Mouse (Mus musculus) right cerebral cortex, postnatal 14 days (tissue): ENCODE measurements at regions not wholly inside any gene's neighbourhood (a gene's known extent, or its start where the extent isn't known, plus 50 kb on each side); places are given as distances from the start of the nearest gene placed in this dataset.
A peak's percentile ranks its signal among the peaks of the same experiment; 100 is the strongest.

Source experiments
- DNase-seq: peaks from one replicate; pipeline ENCODE4 v3.0.0; 2022

- DNase-seq: no peak
Measured at GRCm38 (mm10) chr5:74880669-74881226, 163.8 kb downstream of the Chic2 start.

GRCm38 (mm10) chr5:74880048-74880437 is 164.5 kb downstream of the Chic2 start:
- DNase-seq: no peak

- no peak for DNase-seq
Measured at GRCm38 (mm10) chr5:74879098-74880047, 165.2 kb downstream of the Chic2 start.

- no peak for DNase-seq
Measured at GRCm38 (mm10) chr5:74877595-74877994, 167.0 kb downstream of the Chic2 start.

GRCm38 (mm10) chr5:74877185-74877584 is 167.4 kb downstream of the Chic2 start:
- DNase-seq: no peak

GRCm38 (mm10) chr5:74874691-74875090 is 169.9 kb downstream of the Chic2 start:
- no peak for DNase-seq

GRCm38 (mm10) chr5:74870615-74871014 is 167.9 kb upstream of the Lnx1 start:
- no peak for DNase-seq

GRCm38 (mm10) chr5:74867113-74867785 is 164.5 kb upstream of the Lnx1 start:
- DNase-seq: no peak

- no peak for DNase-seq
Measured at GRCm38 (mm10) chr5:74866697-74867096, 164.0 kb upstream of the Lnx1 start.

- DNase-seq: no peak
Measured at GRCm38 (mm10) chr5:74865446-74865845, 162.7 kb upstream of the Lnx1 start.

GRCm38 (mm10) chr5:74864540-74865157 is 161.9 kb upstream of the Lnx1 start:
- no peak for DNase-seq

- DNase-seq: no peak
Measured at GRCm38 (mm10) chr5:74861297-74861696, 158.6 kb upstream of the Lnx1 start.

GRCm38 (mm10) chr5:74857861-74858260 is 155.1 kb upstream of the Lnx1 start:
- DNase-seq: no peak

- peak; percentile 15 for DNase-seq
Measured at GRCm38 (mm10) chr5:74857161-74857560, 154.4 kb upstream of the Lnx1 start.

GRCm38 (mm10) chr5:74847824-74848223 is 145.1 kb upstream of the Lnx1 start:
- no peak for DNase-seq

- no peak for DNase-seq
Measured at GRCm38 (mm10) chr5:74846674-74847073, 144.0 kb upstream of the Lnx1 start.

- DNase-seq: no peak
Measured at GRCm38 (mm10) chr5:74834401-74834800, 131.7 kb upstream of the Lnx1 start.

GRCm38 (mm10) chr5:74833887-74834286 is 131.2 kb upstream of the Lnx1 start:
- DNase-seq: no peak

GRCm38 (mm10) chr5:74832011-74832410 is 129.3 kb upstream of the Lnx1 start:
- DNase-seq: no peak

GRCm38 (mm10) chr5:74830646-74831045 is 127.9 kb upstream of the Lnx1 start:
- DNase-seq: no peak

- DNase-seq: no peak
Measured at GRCm38 (mm10) chr5:74829003-74829402, 126.3 kb upstream of the Lnx1 start.

GRCm38 (mm10) chr5:74827944-74828343 is 125.2 kb upstream of the Lnx1 start:
- DNase-seq: no peak

- DNase-seq: no peak
Measured at GRCm38 (mm10) chr5:74825517-74826254, 123.0 kb upstream of the Lnx1 start.
